Mouse (Mus musculus): ENCODE results near the gene Cd101. TPM values are rescaled to one million over a fixed set of nuclear protein-coding genes. Genes with fewer than 3 reads are reported as not detected.

The Cd101 gene
- polyA plus RNA-seq, 1 experiment from 2014 or later = 0.05 TPM

DNA sequence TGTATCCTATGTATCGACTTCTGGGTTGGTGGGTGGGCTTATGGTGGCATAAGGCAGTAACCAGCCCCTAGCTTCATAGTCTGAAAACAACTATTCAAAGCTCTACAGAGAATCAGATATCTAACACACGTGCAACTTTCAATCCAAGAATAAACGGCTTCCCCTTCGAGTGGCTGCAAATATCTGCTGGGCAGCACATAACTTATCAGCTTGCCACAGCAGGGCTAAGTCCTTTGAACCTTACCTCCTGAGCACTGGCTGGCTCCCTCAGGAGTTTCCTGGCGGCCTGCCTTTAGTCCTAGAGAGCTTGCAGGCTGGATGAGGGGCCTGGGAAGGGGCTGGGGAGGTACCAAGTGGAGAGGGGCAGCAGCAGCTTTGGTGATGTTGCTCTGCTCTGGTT lies 68.3 kb downstream of the Cd101 start:
- Histone ChIP-seq H3K4me3 (ENCODE audit: low read depth, low read length) (no peak overlapping the region), H3K4me2 (ENCODE audit: low read depth, severe bottlenecking) (no peak overlapping the region), H3K9me3 (ENCODE audit: control insufficient read depth, low read length) (no peaks in the 10 kb centered on the region), H3K27me3 (ENCODE audit: control insufficient read depth, insufficient read depth, low read length) (no peaks in the 10 kb centered on the region), H3K4me1 (ENCODE audit: control insufficient read depth, insufficient read depth, low read length) (no peaks in the 10 kb centered on the region), H3K36me3 (ENCODE audit: control insufficient read depth, insufficient read depth, low read length) (peaks cover 4% of the 10 kb centered on the region; the same call in 1 of the 2 replicates), H3K27ac (replicated peaks; ENCODE audit: low read depth, low read length) (no peak overlapping the region), H3K9ac (ENCODE audit: low read length) (no peak overlapping the region)
- DNase-seq (ENCODE audit: low spot score) (no peak), ATAC-seq (ENCODE audit: insufficient number of reproducible peaks, low FRiP score, low TSS enrichment, low read depth) (no peak)
- 90% methylated on average over 5 of the region's 5 CpGs for WGBS

DNA sequence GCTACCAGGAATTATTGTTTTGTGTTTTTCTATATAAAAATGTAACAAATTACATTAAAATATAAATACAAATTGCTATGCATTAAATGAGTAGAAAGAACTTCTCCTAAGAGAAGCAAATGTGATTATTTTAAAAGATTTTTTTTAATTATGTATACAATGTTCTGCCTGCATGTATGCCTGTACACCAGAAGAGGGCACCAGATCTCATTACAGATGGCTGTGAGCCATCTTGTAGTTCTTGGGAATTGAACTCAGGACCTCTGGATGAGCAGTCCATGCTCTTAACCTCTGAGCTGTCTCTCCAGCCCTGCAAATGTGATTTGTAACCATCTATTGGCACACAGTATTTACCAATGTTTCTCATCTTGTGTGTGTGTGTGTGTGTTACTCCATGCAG lies 74.7 kb downstream of the Cd101 start:
- Histone ChIP-seq H3K4me1 (ENCODE audit: control insufficient read depth, insufficient read depth, low read length) (no peaks in the 10 kb centered on the region), H3K9ac (ENCODE audit: low read length) (no peak overlapping the region), H3K27me3 (ENCODE audit: control insufficient read depth, insufficient read depth, low read length) (no peaks in the 10 kb centered on the region), H3K4me2 (ENCODE audit: low read depth, severe bottlenecking) (no peak overlapping the region), H3K9me3 (ENCODE audit: control insufficient read depth, low read length) (no peaks in the 10 kb centered on the region), H3K4me3 (ENCODE audit: low read depth, low read length) (no peak overlapping the region), H3K27ac (replicated peaks; ENCODE audit: low read depth, low read length) (no peak overlapping the region), H3K36me3 (ENCODE audit: control insufficient read depth, insufficient read depth, low read length) (peaks cover 16% of the 10 kb centered on the region)
- ATAC-seq (ENCODE audit: insufficient number of reproducible peaks, low FRiP score, low TSS enrichment, low read depth) = no peak
- no peak for DNase-seq (ENCODE audit: low spot score)

DNA sequence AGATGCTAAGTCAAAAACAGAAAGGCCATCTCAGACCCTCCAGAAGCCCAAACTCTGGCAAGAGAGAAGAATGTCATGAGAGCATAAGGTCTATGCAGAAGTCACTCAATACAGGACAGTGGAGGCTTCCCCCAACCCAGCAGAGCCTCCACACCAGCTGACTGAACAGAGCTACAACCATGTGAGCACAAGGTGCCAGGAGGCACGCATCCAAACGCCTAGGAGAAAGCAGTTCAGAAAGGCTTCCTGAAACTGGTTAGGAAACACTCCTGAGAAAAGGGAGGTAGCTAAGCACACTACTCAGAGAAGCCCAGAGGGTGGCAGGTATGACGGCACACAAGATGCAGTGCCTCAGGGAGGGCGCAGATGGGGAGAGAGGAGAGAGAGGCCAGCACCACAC lies 77.8 kb downstream of the Cd101 start:
- no peak overlapping the region for H3K27ac ChIP-seq (replicated peaks; ENCODE audit: low read depth, low read length)
- DNase-seq (ENCODE audit: low spot score) = no peak

GRCm38 (mm10) chr3:100947286-100947685 lies 82.1 kb downstream of the Cd101 start:
- DNase-seq (ENCODE audit: low spot score) = no peak
- no peak for ATAC-seq (ENCODE audit: insufficient number of reproducible peaks, low FRiP score, low TSS enrichment, low read depth)
- H3K9ac ChIP-seq (ENCODE audit: low read length) = no peak overlapping the region
- H3K27me3 ChIP-seq (ENCODE audit: control insufficient read depth, insufficient read depth, low read length) = no peaks in the 10 kb centered on the region
- no peak overlapping the region for H3K4me3 ChIP-seq (ENCODE audit: low read depth, low read length)
- 94% methylated on average over 8 of the region's 8 CpGs for WGBS
- no peaks in the 10 kb centered on the region for H3K9me3 ChIP-seq (ENCODE audit: control insufficient read depth, low read length)
- no peaks in the 10 kb centered on the region for H3K4me1 ChIP-seq (ENCODE audit: control insufficient read depth, insufficient read depth, low read length)
- H3K4me2 ChIP-seq (ENCODE audit: low read depth, severe bottlenecking) = no peak overlapping the region
- H3K27ac ChIP-seq (replicated peaks; ENCODE audit: low read depth, low read length) = no peak overlapping the region
- peaks cover 22% of the 10 kb centered on the region for H3K36me3 ChIP-seq (ENCODE audit: control insufficient read depth, insufficient read depth, low read length)

More for the DNA sequence above, 77.8 kb downstream of the Cd101 start:
- Histone ChIP-seq H3K9ac (ENCODE audit: low read length) (no peak overlapping the region), H3K4me2 (ENCODE audit: low read depth, severe bottlenecking) (no peak overlapping the region), H3K36me3 (ENCODE audit: control insufficient read depth, insufficient read depth, low read length) (peaks cover 24% of the 10 kb centered on the region), H3K4me1 (ENCODE audit: control insufficient read depth, insufficient read depth, low read length) (no peaks in the 10 kb centered on the region), H3K9me3 (ENCODE audit: control insufficient read depth, low read length) (no peaks in the 10 kb centered on the region), H3K27me3 (ENCODE audit: control insufficient read depth, insufficient read depth, low read length) (no peaks in the 10 kb centered on the region), H3K4me3 (ENCODE audit: low read depth, low read length) (no peak overlapping the region)
- no peak for ATAC-seq (ENCODE audit: insufficient number of reproducible peaks, low FRiP score, low TSS enrichment, low read depth)
- 87% methylated on average over 4 of the region's 4 CpGs for WGBS

Other genes starting within 250 kb of the Cd101 start
- gene Vtcn1, start 204.1 kb downstream of the Cd101 start, polyA plus RNA-seq (2014; fragmentation: Nextera tagmentation; extraction: Ambion mirVana) = not detected in 2 replicates
- 3.2 and 7.6 TPM in 2 replicates for gene Trim45, start 107.4 kb downstream of the Cd101 start, polyA plus RNA-seq (2014; fragmentation: Nextera tagmentation; extraction: Ambion mirVana)
- 27.2 and 29.2 TPM in 2 replicates for gene Ttf2, start 59.9 kb downstream of the Cd101 start, polyA plus RNA-seq (2014; fragmentation: Nextera tagmentation; extraction: Ambion mirVana)
- 6.4 and 6.6 TPM in 2 replicates for gene Ptgfrn, start 80.7 kb upstream of the Cd101 start, polyA plus RNA-seq (2014; fragmentation: Nextera tagmentation; extraction: Ambion mirVana)

Measured in limb, embryonic 11.5 days (tissue).